Mouse (Mus musculus): Measurements from ENCODE around the gene Wipi2. TPM values are rescaled to one million over a fixed set of nuclear protein-coding genes. Genes with fewer than 3 reads are reported as not detected.
A peak's percentile ranks its signal among the peaks of the same experiment; 100 is the strongest.

Wipi2 gene
- polyA plus RNA-seq, 1 experiment from 2014 or later = 48.3 TPM

DNA sequence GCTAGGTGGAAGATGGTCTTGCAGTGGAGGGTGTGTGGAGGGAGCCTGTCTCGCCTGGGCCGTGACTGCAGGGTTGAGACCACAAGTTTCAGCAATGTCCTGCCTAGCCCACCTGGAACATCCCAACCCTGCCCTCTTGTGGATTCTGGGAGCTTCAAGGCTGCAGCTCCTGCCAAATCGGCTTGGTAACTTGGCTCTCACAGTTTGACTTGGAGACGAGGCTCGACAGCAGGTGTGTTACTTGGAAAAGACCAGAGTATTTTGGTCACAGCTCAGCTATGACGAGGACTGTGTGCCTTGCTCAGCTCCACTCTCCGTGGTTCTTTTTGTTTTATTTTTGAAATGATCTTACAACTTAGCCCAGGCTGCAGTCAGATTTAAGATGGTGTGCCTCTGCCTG is 42.2 kb downstream of the Wipi2 start:
- Histone ChIP-seq H3K27me3 (no peaks in the 10 kb centered on the region), H3K36me3 (ENCODE audit: poor library complexity, severe bottlenecking) (peaks cover 67% of the 10 kb centered on the region), H3K9ac (no peak overlapping the region), H3K4me2 (no peak overlapping the region), H3K27ac (no peak overlapping the region), H3K9me3 (replicated peaks) (no peaks in the 10 kb centered on the region), H3K4me1 (no peaks in the 10 kb centered on the region), H3K4me3 (no peak overlapping the region)
- 80% methylated on average over 7 of the region's 7 CpGs for WGBS
- no peak for ATAC-seq

- ATAC-seq = 0 out of 2 replicates have a peak, but pooled peaks have one; percentile 30
- Histone ChIP-seq H3K4me1 (no peaks in the 10 kb centered on the region), H3K36me3 (ENCODE audit: poor library complexity, severe bottlenecking) (peaks cover 34% of the 10 kb centered on the region), H3K27ac (no peak overlapping the region), H3K27me3 (no peaks in the 10 kb centered on the region), H3K9me3 (replicated peaks) (no peaks in the 10 kb centered on the region), H3K4me3 (no peak overlapping the region), H3K9ac (no peak overlapping the region), H3K4me2 (no peak overlapping the region)
- 22% methylated on average over 5 of the region's 5 CpGs for WGBS
These were observed 45.6 kb downstream of the Wipi2 start for GRCm38 (mm10) chr5:142673082-142673481.

DNA sequence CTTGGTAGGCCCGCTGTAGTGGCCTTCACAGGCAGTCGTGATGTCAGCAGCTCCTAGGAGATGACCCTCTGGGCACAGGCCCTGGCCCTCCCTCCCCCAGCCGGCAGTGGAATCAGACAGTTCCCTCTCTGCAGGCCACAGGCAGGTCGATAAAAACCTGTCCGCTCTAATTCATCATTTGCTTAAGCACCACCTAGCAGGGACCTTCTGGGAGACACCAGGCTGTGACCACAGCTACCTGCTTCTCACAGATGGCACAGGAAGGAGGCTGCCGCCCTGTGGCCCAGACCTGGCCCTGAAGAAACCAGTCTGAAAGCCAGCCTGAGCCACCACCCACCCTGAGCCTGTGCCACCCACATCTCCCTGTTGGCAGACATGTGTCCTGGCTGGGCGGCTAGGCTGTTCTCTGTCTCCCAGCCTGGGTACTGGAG is 50.7 kb downstream of the Wipi2 start:
- no peaks in the 10 kb centered on the region for H3K4me1 ChIP-seq
- no peak overlapping the region for H3K9ac ChIP-seq
- no peak overlapping the region for H3K4me2 ChIP-seq
- H3K27me3 ChIP-seq = no peaks in the 10 kb centered on the region
- ATAC-seq = no peak
- no peak overlapping the region for H3K4me3 ChIP-seq
- no peaks in the 10 kb centered on the region for H3K36me3 ChIP-seq (ENCODE audit: poor library complexity, severe bottlenecking)
- H3K27ac ChIP-seq = no peak overlapping the region
- no peaks in the 10 kb centered on the region; the same call in 1 of the 2 replicates for H3K9me3 ChIP-seq (replicated peaks)
- WGBS = 73% methylated on average over 7 of the region's 7 CpGs

- Histone ChIP-seq H3K4me2 (no peak overlapping the region), H3K36me3 (ENCODE audit: poor library complexity, severe bottlenecking) (no peaks in the 10 kb centered on the region), H3K4me1 (no peaks in the 10 kb centered on the region), H3K9ac (no peak overlapping the region), H3K4me3 (no peak overlapping the region), H3K27me3 (no peaks in the 10 kb centered on the region), H3K9me3 (replicated peaks) (no peaks in the 10 kb centered on the region; the same call in 1 of the 2 replicates), H3K27ac (no peak overlapping the region)
- no peak for ATAC-seq
- 81% methylated on average over 1 of the region's 1 CpGs for WGBS
These were observed 51.6 kb downstream of the Wipi2 start for GRCm38 (mm10) chr5:142679065-142679464.

DNA sequence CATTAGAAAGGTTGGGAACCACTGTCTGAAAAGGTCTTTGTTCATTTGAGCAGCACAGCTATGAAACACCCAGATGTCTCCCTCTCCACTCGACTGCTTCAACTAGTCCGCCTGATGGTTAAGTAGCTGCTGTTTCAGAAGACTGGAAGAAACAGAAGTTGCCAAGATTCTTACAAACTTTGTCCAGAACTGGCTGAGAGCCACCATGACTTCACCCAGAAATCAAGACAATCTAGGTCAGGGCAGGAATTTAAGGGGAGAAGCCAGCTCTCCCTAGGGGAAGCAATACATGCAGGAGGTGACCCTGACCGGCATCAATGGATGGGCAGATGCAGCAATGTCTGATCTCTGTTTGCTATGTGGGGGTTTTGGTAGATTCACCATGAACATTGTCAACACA is 54.4 kb downstream of the Wipi2 start:
- H3K4me1 ChIP-seq = no peaks in the 10 kb centered on the region
- H3K4me2 ChIP-seq = no peak overlapping the region
- H3K4me3 ChIP-seq = no peak overlapping the region
- no peaks in the 10 kb centered on the region for H3K27me3 ChIP-seq
- no peak overlapping the region for H3K27ac ChIP-seq
- 89% methylated on average over 3 of the region's 3 CpGs for WGBS
- no peak overlapping the region for H3K9ac ChIP-seq
- H3K36me3 ChIP-seq (ENCODE audit: poor library complexity, severe bottlenecking) = no peaks in the 10 kb centered on the region
- no peak for ATAC-seq
- H3K9me3 ChIP-seq (replicated peaks) = no peaks in the 10 kb centered on the region; the same call in 1 of the 2 replicates

DNA sequence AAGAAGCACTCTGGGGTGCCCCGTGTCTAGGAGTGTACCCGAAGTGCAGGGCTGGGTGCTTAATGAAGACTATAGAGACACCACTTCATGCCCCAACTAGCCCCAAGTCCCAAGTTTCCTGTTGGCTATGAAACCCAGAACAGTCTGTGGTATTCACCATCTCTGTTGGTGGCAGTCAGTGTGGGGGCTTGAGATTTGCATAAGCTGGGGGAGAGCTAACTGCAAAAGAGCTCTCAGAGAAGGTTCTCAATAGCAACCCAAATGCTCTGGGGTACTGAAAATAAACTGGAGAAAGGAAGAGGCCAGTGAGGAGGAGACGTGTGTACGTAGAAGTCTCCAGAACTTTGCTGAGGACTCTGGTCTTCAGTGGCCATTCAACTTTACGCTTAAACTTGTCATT is 55.0 kb downstream of the Wipi2 start:
- ATAC-seq = no peak
- Histone ChIP-seq H3K27me3 (no peaks in the 10 kb centered on the region), H3K4me1 (no peaks in the 10 kb centered on the region), H3K9me3 (replicated peaks) (no peaks in the 10 kb centered on the region; the same call in 1 of the 2 replicates), H3K4me2 (no peak overlapping the region), H3K4me3 (no peak overlapping the region), H3K36me3 (ENCODE audit: poor library complexity, severe bottlenecking) (no peaks in the 10 kb centered on the region), H3K27ac (no peak overlapping the region), H3K9ac (no peak overlapping the region)
- WGBS = 93% methylated on average over 5 of the region's 5 CpGs

DNA sequence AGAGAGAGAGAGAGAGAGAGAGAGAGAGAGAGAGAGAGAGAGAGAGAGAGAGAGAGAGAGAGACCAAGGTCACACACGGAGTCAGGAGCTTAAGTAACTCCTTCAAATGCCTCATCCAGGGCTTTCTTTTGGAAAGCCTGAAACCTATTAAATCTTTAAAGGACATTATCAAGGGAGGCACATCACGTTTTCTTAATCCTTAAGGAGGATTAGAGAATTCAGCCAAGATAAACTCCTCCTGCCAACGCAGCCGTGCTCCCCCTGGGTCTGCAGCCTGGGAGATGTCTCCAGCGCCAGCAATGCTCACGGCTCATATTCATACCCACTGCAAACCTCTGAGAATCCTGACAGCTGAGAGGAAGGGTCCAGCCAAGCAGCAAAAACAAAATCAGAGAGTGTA is 61.4 kb downstream of the Wipi2 start:
- Histone ChIP-seq H3K27ac (no peak overlapping the region), H3K4me1 (peaks cover 14% of the 10 kb centered on the region), H3K27me3 (no peaks in the 10 kb centered on the region), H3K36me3 (ENCODE audit: poor library complexity, severe bottlenecking) (no peaks in the 10 kb centered on the region), H3K4me3 (no peak overlapping the region), H3K9me3 (replicated peaks) (no peaks in the 10 kb centered on the region), H3K4me2 (no peak overlapping the region), H3K9ac (no peak overlapping the region)
- 27% methylated on average over 6 of the region's 6 CpGs for WGBS
- ATAC-seq = no peak

- Histone ChIP-seq H3K27me3 (no peaks in the 10 kb centered on the region), H3K27ac (no peak overlapping the region), H3K36me3 (ENCODE audit: poor library complexity, severe bottlenecking) (no peaks in the 10 kb centered on the region), H3K9ac (no peak overlapping the region), H3K9me3 (replicated peaks) (no peaks in the 10 kb centered on the region), H3K4me1 (peaks cover 22% of the 10 kb centered on the region), H3K4me3 (no peak overlapping the region), H3K4me2 (no peak overlapping the region)
- no peak for ATAC-seq
- 81% methylated on average over 3 of the region's 3 CpGs for WGBS
These were observed 62.8 kb downstream of the Wipi2 start for GRCm38 (mm10) chr5:142690343-142690742.

DNA sequence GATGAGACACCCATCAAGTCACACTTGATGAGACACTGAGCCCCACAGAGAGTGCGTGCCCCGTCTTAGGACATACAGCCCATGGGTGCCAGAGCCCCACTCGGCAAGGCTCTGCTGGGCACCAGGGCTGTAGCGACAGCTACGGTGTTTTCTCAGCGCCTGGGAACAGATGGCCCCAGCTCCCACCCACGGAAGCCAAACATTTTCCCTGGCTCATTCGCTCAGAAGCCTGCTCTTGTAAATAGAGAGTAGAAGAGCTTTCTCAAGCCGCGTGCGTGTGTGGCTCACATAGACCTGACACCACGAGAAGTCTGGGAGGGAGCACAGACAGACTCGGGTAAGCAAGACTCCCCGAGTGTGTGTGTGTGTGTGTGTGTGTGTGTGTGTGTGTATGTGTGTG is 64.8 kb downstream of the Wipi2 start, which contains the start of gene Slc29a4:
Gene Slc29a4 (plus strand): TSS at position 265 of the 400 bp plus-strand sequence.
- ATAC-seq = peak; percentile 71; the same call in 1 of the 2 replicates
- no peak within 1 kb of the TSS for H3K4me3 ChIP-seq
- 52% methylated on average over 13 of the region's 14 CpGs for WGBS

DNA sequence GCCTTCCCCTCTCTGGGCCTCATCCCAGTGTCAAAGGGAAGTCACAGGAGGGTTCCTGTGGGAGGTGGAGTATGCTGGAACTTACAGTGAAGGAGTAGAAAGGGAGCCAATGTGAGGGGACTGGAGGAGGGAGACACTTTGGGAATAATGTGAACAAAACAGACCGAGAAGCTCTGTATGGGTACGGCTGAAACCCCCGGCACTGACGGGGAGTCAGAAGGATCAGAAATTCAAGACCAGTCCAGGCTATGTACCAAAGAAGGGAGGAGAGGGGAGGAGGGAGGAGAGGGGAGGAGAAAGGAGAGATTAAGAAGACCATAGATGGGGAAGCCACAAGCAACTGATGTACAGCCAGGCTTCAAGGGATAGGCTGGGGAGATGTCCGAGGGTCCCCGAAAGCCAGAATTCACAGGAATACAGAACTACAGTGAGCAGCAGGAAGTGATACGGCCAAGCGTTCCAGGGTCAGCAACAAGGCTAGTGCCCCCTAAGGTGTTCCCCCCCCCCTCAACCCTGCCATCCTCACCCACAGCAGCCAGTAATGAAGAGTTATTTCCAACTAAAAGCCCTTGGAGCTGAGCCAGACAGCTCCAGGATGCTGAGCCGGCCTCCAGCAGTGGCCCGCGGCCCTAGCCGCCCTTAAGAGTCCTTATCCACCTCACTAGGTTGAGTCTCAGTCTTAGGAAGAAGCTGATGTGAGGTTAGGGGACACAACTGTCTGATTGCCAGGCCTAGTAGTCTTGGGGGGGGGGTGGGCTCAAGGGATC is 65.7 kb downstream of the Wipi2 start:
- Histone ChIP-seq H3K4me3 (no peak overlapping the region), H3K27me3 (no peaks in the 10 kb centered on the region), H3K9me3 (replicated peaks) (no peaks in the 10 kb centered on the region), H3K36me3 (ENCODE audit: poor library complexity, severe bottlenecking) (no peaks in the 10 kb centered on the region), H3K27ac (peak overlapping the region; percentile 44; the same call in 1 of the 2 replicates), H3K4me2 (peak overlapping the region; percentile 7), H3K4me1 (peaks cover 22% of the 10 kb centered on the region), H3K9ac (peak overlapping the region; percentile 30; the same call in 1 of the 2 replicates)
- no peak for ATAC-seq
- WGBS = 59% methylated on average over 12 of the region's 12 CpGs

More for the DNA sequence above, 64.8 kb downstream of the Wipi2 start, which contains the start of gene Slc29a4:
- H3K27me3 ChIP-seq = no peaks in the 10 kb centered on the region
- peaks cover 22% of the 10 kb centered on the region for H3K4me1 ChIP-seq
- H3K4me2 ChIP-seq = peak within 1 kb of the TSS; percentile 25
- H3K27ac ChIP-seq = peak within 1 kb of the TSS; percentile 44; the same call in 1 of the 2 replicates
- peak within 1 kb of the TSS; percentile 30; the same call in 1 of the 2 replicates for H3K9ac ChIP-seq
- no peaks in the 10 kb centered on the region for H3K36me3 ChIP-seq (ENCODE audit: poor library complexity, severe bottlenecking)
- H3K9me3 ChIP-seq (replicated peaks) = no peaks in the 10 kb centered on the region

GRCm38 (mm10) chr5:142693738-142694430 is 66.4 kb downstream of the Wipi2 start:
- peaks cover 3% of the 10 kb centered on the region; the same call in 1 of the 2 replicates for H3K27me3 ChIP-seq
- no peaks in the 10 kb centered on the region for H3K36me3 ChIP-seq (ENCODE audit: poor library complexity, severe bottlenecking)
- H3K4me1 ChIP-seq = peaks cover 22% of the 10 kb centered on the region
- H3K27ac ChIP-seq = peak overlapping the region; percentile 35; the same call in 1 of the 2 replicates
- ATAC-seq = no peak
- H3K9ac ChIP-seq = 0 out of 2 replicates have a peak overlapping the region, but pooled peaks have one; percentile 30
- H3K4me2 ChIP-seq = peak overlapping the region; percentile 7; the same call in 1 of the 2 replicates
- H3K4me3 ChIP-seq = no peak overlapping the region
- H3K9me3 ChIP-seq (replicated peaks) = no peaks in the 10 kb centered on the region
- WGBS = 39% methylated on average over 8 of the region's 8 CpGs
